Mouse (Mus musculus): ENCODE data around the gene Tmem200b. TPM values are rescaled to one million over a fixed set of nuclear protein-coding genes. Genes with fewer than 3 reads are reported as not detected.
A peak's percentile ranks its signal among the peaks of the same experiment; 100 is the strongest.

Gene Tmem200b
- polyA plus RNA-seq, 1 experiment from 2014 or later: 0.64 TPM

- Histone ChIP-seq H3K27ac (replicated peaks) (no peak overlapping the region), H3K36me3 (peaks cover 24% of the 10 kb centered on the region), H3K9ac (replicated peaks) (peak overlapping the region; percentile 48), H3K27me3 (peaks cover 98% of the 10 kb centered on the region), H3K4me1 (peaks cover 49% of the 10 kb centered on the region), H3K4me3 (peak overlapping the region; percentile 51), H3K4me2 (replicated peaks) (peak overlapping the region; percentile 71), H3K9me3 (no peaks in the 10 kb centered on the region)
- ATAC-seq (ENCODE audit: low FRiP score, low read depth): no peak
- WGBS: 1% methylated on average over 71 of the region's 76 CpGs
Observed at GRCm38 (mm10) chr4:131920595-131921351, 798 bp upstream of the Tmem200b start.

- whole genome bisulfite sequencing: 53% methylated on average over 15 of the region's 15 CpGs
- no peak overlapping the region for H3K27ac ChIP-seq (replicated peaks)
- no peaks in the 10 kb centered on the region for H3K9me3 ChIP-seq
- H3K27me3 ChIP-seq: peaks cover 92% of the 10 kb centered on the region
- ATAC-seq (ENCODE audit: low FRiP score, low read depth): no peak
- H3K4me1 ChIP-seq: peaks cover 43% of the 10 kb centered on the region
- peak overlapping the region; percentile 71 for H3K4me2 ChIP-seq (replicated peaks)
- H3K4me3 ChIP-seq: peak overlapping the region; percentile 51
- H3K9ac ChIP-seq (replicated peaks): no peak overlapping the region
- H3K36me3 ChIP-seq: peaks cover 40% of the 10 kb centered on the region
Observed at GRCm38 (mm10) chr4:131922404-131922803, 833 bp downstream of the Tmem200b start.

DNA sequence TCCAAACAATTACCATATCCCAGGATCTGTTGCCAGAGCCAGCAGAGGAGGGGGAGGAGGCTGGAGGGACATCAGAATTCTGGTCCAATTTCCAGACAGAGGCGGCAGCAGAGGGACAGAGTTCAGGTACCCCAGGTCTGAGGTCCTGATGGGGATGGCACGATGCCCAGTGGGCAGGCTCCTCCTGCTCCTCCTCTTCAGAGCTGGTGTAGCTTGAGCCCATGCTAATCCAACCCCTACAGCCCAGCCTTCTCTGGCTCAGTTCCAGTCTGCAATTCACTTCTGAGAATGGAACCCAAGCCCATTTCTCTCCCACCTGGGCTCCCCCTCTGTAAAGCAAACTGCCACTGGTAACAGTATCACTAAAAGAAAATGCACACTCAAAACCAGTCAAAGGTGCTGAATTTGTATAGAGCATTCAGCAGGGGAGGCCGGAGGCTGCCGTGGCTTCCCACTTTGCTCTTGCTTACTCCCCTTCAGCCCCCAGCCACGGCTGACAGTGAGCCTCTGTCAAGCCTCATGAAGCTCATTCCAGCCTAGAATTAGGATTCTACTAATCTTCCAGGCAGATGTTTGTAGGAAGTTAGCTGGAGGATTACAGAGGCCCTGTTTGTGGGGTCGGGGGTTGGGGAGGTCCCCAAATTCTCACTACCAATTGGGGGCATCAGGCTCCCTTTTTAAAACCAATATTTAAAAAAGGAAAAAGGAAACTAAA lies 2.7 kb downstream of the Tmem200b start:
- H3K4me3 ChIP-seq: no peak overlapping the region
- H3K27ac ChIP-seq (replicated peaks): no peak overlapping the region
- no peak overlapping the region for H3K9ac ChIP-seq (replicated peaks)
- 55% methylated on average over 6 of the region's 6 CpGs for WGBS
- peaks cover 58% of the 10 kb centered on the region for H3K36me3 ChIP-seq
- H3K4me2 ChIP-seq (replicated peaks): no peak overlapping the region
- H3K4me1 ChIP-seq: peaks cover 36% of the 10 kb centered on the region
- peaks cover 77% of the 10 kb centered on the region for H3K27me3 ChIP-seq
- no peaks in the 10 kb centered on the region for H3K9me3 ChIP-seq
- no peak for ATAC-seq (ENCODE audit: low FRiP score, low read depth)

GRCm38 (mm10) chr4:131929146-131929545 lies 7.6 kb downstream of the Tmem200b start:
- Histone ChIP-seq H3K27me3 (peaks cover 28% of the 10 kb centered on the region), H3K36me3 (peaks cover 99% of the 10 kb centered on the region), H3K9ac (replicated peaks) (no peak overlapping the region), H3K4me2 (replicated peaks) (no peak overlapping the region), H3K4me1 (peaks cover 7% of the 10 kb centered on the region; the same call in 1 of the 2 replicates), H3K9me3 (no peaks in the 10 kb centered on the region), H3K27ac (replicated peaks) (no peak overlapping the region), H3K4me3 (no peak overlapping the region)
- WGBS: 93% methylated on average over 6 of the region's 6 CpGs
- no peak for ATAC-seq (ENCODE audit: low FRiP score, low read depth)

- no peak for ATAC-seq (ENCODE audit: low FRiP score, low read depth)
- no peak overlapping the region for H3K9ac ChIP-seq (replicated peaks)
- H3K4me2 ChIP-seq (replicated peaks): no peak overlapping the region
- no peak overlapping the region for H3K4me3 ChIP-seq
- H3K9me3 ChIP-seq: no peaks in the 10 kb centered on the region
- no peaks in the 10 kb centered on the region for H3K4me1 ChIP-seq
- no peak overlapping the region for H3K27ac ChIP-seq (replicated peaks)
- no peaks in the 10 kb centered on the region for H3K27me3 ChIP-seq
- peaks cover 35% of the 10 kb centered on the region for H3K36me3 ChIP-seq
- WGBS: 81% methylated on average over 2 of the region's 2 CpGs
Observed at GRCm38 (mm10) chr4:131939459-131939858, 17.9 kb downstream of the Tmem200b start.

DNA sequence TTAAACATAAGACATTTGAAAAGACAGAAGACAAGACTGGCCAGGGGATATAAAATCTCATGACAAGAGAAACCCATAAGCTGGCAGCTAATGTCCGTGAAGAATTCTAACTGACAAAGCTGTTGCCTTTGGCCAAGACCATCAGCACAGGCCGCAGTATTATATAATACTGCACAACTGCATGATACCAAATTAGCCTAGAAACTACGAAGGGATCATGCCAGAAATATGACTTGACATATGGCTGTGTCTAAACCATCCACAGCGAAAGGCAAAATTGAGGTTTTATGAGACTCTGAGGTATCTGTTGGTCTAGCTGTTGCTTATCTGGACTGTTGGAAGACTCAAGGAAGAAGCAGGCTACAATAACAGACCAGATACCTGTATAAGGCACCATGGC lies 19.3 kb downstream of the Tmem200b start:
- Histone ChIP-seq H3K4me1 (no peaks in the 10 kb centered on the region), H3K9ac (replicated peaks) (no peak overlapping the region), H3K4me2 (replicated peaks) (no peak overlapping the region), H3K27ac (replicated peaks) (no peak overlapping the region), H3K27me3 (no peaks in the 10 kb centered on the region), H3K36me3 (peaks cover 29% of the 10 kb centered on the region), H3K4me3 (no peak overlapping the region), H3K9me3 (no peaks in the 10 kb centered on the region)
- WGBS: 97% methylated on average over 4 of the region's 4 CpGs
- ATAC-seq (ENCODE audit: low FRiP score, low read depth): no peak

- no peak for ATAC-seq (ENCODE audit: low FRiP score, low read depth)
- WGBS: 93% methylated on average over 11 of the region's 11 CpGs
- Histone ChIP-seq H3K36me3 (peaks cover 13% of the 10 kb centered on the region; the same call in 1 of the 2 replicates), H3K27me3 (no peaks in the 10 kb centered on the region), H3K9me3 (no peaks in the 10 kb centered on the region), H3K9ac (replicated peaks) (no peak overlapping the region), H3K4me2 (replicated peaks) (no peak overlapping the region), H3K27ac (replicated peaks) (no peak overlapping the region), H3K4me3 (no peak overlapping the region), H3K4me1 (peaks cover 26% of the 10 kb centered on the region)
Observed at GRCm38 (mm10) chr4:131947848-131948247, 26.3 kb downstream of the Tmem200b start.

- Histone ChIP-seq H3K9ac (replicated peaks) (no peak overlapping the region), H3K36me3 (peaks cover 19% of the 10 kb centered on the region), H3K4me2 (replicated peaks) (no peak overlapping the region), H3K27me3 (no peaks in the 10 kb centered on the region), H3K4me3 (no peak overlapping the region), H3K27ac (replicated peaks) (no peak overlapping the region), H3K4me1 (peaks cover 26% of the 10 kb centered on the region), H3K9me3 (no peaks in the 10 kb centered on the region)
- 11% methylated on average over 5 of the region's 5 CpGs for WGBS
- no peak for ATAC-seq (ENCODE audit: low FRiP score, low read depth)
Observed at GRCm38 (mm10) chr4:131949903-131950302, 28.3 kb downstream of the Tmem200b start.

DNA sequence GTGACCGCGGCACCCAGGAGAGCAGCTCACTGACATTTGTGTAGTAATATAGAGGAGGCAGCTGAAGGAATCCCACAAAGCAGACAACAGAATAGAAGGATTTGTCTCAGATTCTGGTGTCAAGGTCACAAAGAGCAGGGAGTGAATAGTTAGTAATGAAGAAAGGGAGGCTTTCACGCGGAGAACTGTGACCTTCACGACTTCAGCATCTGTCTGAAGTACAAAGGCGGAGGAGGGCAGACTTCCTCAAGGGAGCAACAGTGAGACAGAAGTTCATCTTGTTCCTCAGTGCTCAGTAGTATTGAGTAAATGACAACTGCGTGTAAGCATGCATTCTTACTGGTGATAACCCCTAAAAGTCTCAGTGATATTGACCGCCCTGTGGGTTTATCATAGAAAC lies 29.1 kb downstream of the Tmem200b start:
- Histone ChIP-seq H3K36me3 (peaks cover 24% of the 10 kb centered on the region), H3K27ac (replicated peaks) (0 out of 2 replicates have a peak overlapping the region, but pooled peaks have one; percentile 30), H3K4me1 (peaks cover 26% of the 10 kb centered on the region), H3K4me2 (replicated peaks) (no peak overlapping the region), H3K9ac (replicated peaks) (no peak overlapping the region), H3K9me3 (no peaks in the 10 kb centered on the region), H3K4me3 (no peak overlapping the region), H3K27me3 (no peaks in the 10 kb centered on the region)
- 27% methylated on average over 8 of the region's 8 CpGs for WGBS
- ATAC-seq (ENCODE audit: low FRiP score, low read depth): no peak

- Histone ChIP-seq H3K9me3 (no peaks in the 10 kb centered on the region), H3K4me1 (no peaks in the 10 kb centered on the region), H3K9ac (replicated peaks) (no peak overlapping the region), H3K27ac (replicated peaks) (no peak overlapping the region), H3K27me3 (no peaks in the 10 kb centered on the region), H3K36me3 (peaks cover 55% of the 10 kb centered on the region), H3K4me3 (no peak overlapping the region), H3K4me2 (replicated peaks) (no peak overlapping the region)
- 88% methylated on average over 3 of the region's 3 CpGs for WGBS
- no peak for ATAC-seq (ENCODE audit: low FRiP score, low read depth)
Observed at GRCm38 (mm10) chr4:131957161-131957560, 35.6 kb downstream of the Tmem200b start.

DNA sequence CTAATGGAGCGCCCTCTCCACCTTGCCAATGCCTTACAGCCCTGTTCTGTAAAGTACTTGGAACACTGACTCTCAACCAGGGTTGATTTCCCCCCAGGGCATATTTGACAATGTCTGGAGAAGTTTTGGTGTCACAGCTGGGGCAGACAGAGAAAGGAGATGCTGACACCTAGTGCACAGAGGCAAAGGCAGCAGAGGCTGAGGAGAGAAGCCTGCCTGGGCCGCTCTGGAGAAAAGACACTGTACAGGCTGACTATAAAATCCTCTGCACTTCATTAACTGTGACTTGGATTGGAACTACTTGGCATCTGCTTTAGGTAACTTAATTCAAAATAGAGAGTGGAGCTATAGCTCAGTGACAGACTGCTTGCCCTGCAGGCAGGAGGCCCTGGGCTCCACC lies 47.3 kb downstream of the Tmem200b start:
- Histone ChIP-seq H3K27me3 (no peaks in the 10 kb centered on the region), H3K4me1 (no peaks in the 10 kb centered on the region), H3K9me3 (no peaks in the 10 kb centered on the region), H3K4me3 (no peak overlapping the region), H3K27ac (replicated peaks) (no peak overlapping the region), H3K9ac (replicated peaks) (no peak overlapping the region), H3K36me3 (peaks cover 77% of the 10 kb centered on the region), H3K4me2 (replicated peaks) (no peak overlapping the region)
- ATAC-seq (ENCODE audit: low FRiP score, low read depth): no peak
- WGBS: 81% methylated on average over 2 of the region's 2 CpGs

DNA sequence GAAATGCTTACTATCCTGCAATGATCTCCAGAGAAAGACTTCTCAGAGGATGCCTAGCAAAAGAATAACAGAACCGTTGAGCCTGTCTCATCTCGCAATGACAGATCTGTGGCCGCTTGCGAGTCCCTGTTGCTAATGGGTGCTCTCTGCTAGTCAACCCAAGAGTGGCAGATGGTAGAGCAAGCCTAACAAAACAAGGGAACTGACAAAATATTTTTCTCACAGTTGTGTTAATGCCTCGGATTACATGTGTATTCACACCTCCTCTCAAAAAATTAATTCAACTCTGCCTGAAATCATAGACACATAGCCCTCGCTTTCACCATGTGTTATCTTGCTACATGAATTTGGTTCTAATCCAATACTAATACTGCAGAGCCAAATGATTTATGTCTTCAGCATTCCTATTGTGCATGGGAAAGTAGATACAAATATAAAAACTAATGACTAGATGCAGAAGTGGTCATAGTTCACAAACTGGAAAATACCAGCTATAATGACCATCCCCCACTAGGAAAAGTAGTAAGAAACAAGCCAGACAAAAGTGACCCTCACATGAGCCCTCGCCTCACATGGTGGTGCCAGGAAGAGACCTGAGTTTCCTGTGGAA lies 48.8 kb downstream of the Tmem200b start:
- Histone ChIP-seq H3K27ac (replicated peaks) (no peak overlapping the region), H3K9me3 (no peaks in the 10 kb centered on the region), H3K9ac (replicated peaks) (no peak overlapping the region), H3K4me1 (no peaks in the 10 kb centered on the region), H3K36me3 (peaks cover 78% of the 10 kb centered on the region), H3K27me3 (no peaks in the 10 kb centered on the region), H3K4me2 (replicated peaks) (no peak overlapping the region), H3K4me3 (no peak overlapping the region)
- WGBS: 88% methylated on average over 7 of the region's 7 CpGs
- no peak for ATAC-seq (ENCODE audit: low FRiP score, low read depth)

All from midbrain, embryonic 12.5 days (tissue).